8 mouse cellular contexts compared by ENCODE assay signal in genomic region chr6:91683602-91684473, GRCm38 (mm10). TPM values are rescaled to one million over a fixed set of nuclear protein-coding genes. Genes with fewer than 3 reads are reported as not detected.
DNase-seq lines count a peak whose midpoint lies in the region; ATAC-seq and TF ChIP-seq lines count a peak whose summit lies in the region.

Gene Slc6a6 (plus strand): TSS chr6:91684053.

- TF ChIP-seq CTCF in lung, postnatal 0 days (IDR thresholded peaks at IDR 0.05) = no peak

- H3K4me3 ChIP-seq in hindbrain, embryonic 10.5 days = peak within 1 kb of the TSS; percentile 82
- peak within 1 kb of the TSS; percentile 89 for H3K4me3 ChIP-seq in lung, postnatal 0 days (ENCODE audit: low read depth, low read length)

- peak; percentile 60 for ATAC-seq in frontal cortex, adult (ENCODE audit: low TSS enrichment)
- ATAC-seq in lung, postnatal 0 days = peak; percentile 85

- H3K9ac ChIP-seq in lung, postnatal 0 days (replicated peaks; ENCODE audit: low read depth) = peak within 1 kb of the TSS; percentile 89

- no peaks in the 10 kb centered on the region for H3K36me3 ChIP-seq in hindbrain, embryonic 10.5 days
- no peaks in the 10 kb centered on the region for H3K36me3 ChIP-seq in lung, postnatal 0 days (ENCODE audit: insufficient read depth, low read length)

- H3K4me1 ChIP-seq in hindbrain, embryonic 10.5 days (replicated peaks) = peaks cover 70% of the 10 kb centered on the region
- H3K4me1 ChIP-seq in lung, postnatal 0 days (ENCODE audit: insufficient read depth, low read depth, low read length) = peaks cover 18% of the 10 kb centered on the region

- peak within 1 kb of the TSS; percentile 97 for H3K4me2 ChIP-seq in lung, postnatal 0 days (replicated peaks; ENCODE audit: low read depth, low read length)

- under 1% methylated on average over 69 of the region's 69 CpGs for WGBS in hindbrain, embryonic 10.5 days
- under 1% methylated on average over 49 of the region's 69 CpGs for WGBS in lung, postnatal 0 days

- H3K27me3 ChIP-seq in hindbrain, embryonic 10.5 days (ENCODE audit: insufficient read depth, poor library complexity, severe bottlenecking) = no peaks in the 10 kb centered on the region
- no peaks in the 10 kb centered on the region for H3K27me3 ChIP-seq in lung, postnatal 0 days (replicated peaks; ENCODE audit: insufficient read depth, low read length)

- no peak for TF ChIP-seq EP300 in lung, postnatal 0 days (IDR thresholded peaks at IDR 0.05)

- no peaks in the 10 kb centered on the region for H3K9me3 ChIP-seq in hindbrain, embryonic 10.5 days
- no peaks in the 10 kb centered on the region for H3K9me3 ChIP-seq in lung, postnatal 0 days (ENCODE audit: low read length)

- DNase-seq in MEL-GATA-1-ER (ENCODE audit: extremely low read depth, low read depth) = peak; percentile 70
- DNase-seq in cerebellum, adult 8-10 months = peak; percentile 92
- DNase-seq in hindbrain, embryonic 10.5 days (ENCODE audit: low spot score) = peak; percentile 97
- peak; percentile 97 for DNase-seq in layer of hippocampus, adult 9-11 months
- DNase-seq in lung, postnatal 0 days (ENCODE audit: low spot score) = peak; percentile 90
- DNase-seq in ovary, postnatal 14 days (ENCODE audit: low spot score) = peak; percentile 88
- DNase-seq in thymus, postnatal 14 days = peak; percentile 92

- peak within 1 kb of the TSS; percentile 97 for H3K27ac ChIP-seq in hindbrain, embryonic 10.5 days
- H3K27ac ChIP-seq in lung, postnatal 0 days (ENCODE audit: low read length) = peak within 1 kb of the TSS; percentile 87

RNA-seq across cellular contexts. Expression of gene Slc6a6, which starts in this region (rescaled TPM):
- polyA plus RNA-seq in hindbrain, embryonic 10.5 days (2016; fragmentation: Nextera tagmentation; extraction: Ambion mirVana) = 58.9 and 60.0 TPM in 2 replicates
- polyA plus RNA-seq in lung, postnatal 0 days (2015; fragmentation: Nextera tagmentation; extraction: Ambion mirVana) = 92.6 and 119 TPM in 2 replicates

Comparison
In these comparisons a context has a peak if more than half of its experiments do, and no peak if none do; other contexts are left out.
1. Peak in every context shown above with its lines: DNase-seq, ATAC-seq, H3K4me3 ChIP-seq and H3K27ac ChIP-seq.